Mouse (Mus musculus) olfactory bulb, adult 2 months (tissue): ENCODE results near the gene Nexmif.

Experiments used
- CTCF ChIP-seq: fragments of 200-500 bp; IDR thresholded peaks from 2 replicates; pipeline ENCODE4 v1.5.1; 2012; ENCODE audit warnings: low read depth, mild to moderate bottlenecking, low read length, moderate library complexity; ENCODE audit not compliant: insufficient read depth
- POLR2A ChIP-seq: fragments of 200-500 bp; IDR thresholded peaks from 2 replicates; pipeline ENCODE4 v1.6.1; 2012; ENCODE audit warnings: mild to moderate bottlenecking, low read depth, low read length, moderate library complexity; ENCODE audit not compliant: insufficient read depth

DNA sequence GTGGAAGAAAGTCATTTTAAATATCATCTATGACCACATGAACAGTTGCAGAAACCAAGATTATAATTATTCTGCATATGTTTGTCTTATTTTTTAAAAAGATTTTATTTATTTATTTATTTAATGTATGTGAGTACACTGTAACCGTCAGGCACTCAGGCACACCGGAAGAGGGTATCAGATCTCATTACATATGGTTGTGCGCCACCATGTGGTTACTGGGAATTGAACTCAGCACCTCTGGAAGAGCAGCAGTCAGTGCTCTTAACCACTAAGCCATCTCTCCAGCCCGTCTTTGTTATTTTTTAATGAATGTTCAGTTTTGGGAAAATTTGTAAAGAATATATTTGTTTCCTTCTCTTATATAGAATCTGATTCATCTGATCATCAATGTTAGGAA is 168.2 kb downstream of the Nexmif start:
- TF ChIP-seq POLR2A (no peak), CTCF (no peak)
